Mouse (Mus musculus) spleen, adult 2 months (tissue): ENCODE data around the gene Txndc16.

Source experiments
- CTCF ChIP-seq: fragments of 200-500 bp; IDR thresholded peaks from 2 replicates; pipeline ENCODE4 v1.5.1; 2011; ENCODE audit warnings: mild to moderate bottlenecking, inconsistent platforms; ENCODE audit not compliant: insufficient read depth, insufficient read length, insufficient replicate concordance; ENCODE audit errors: extremely low read depth
- POLR2A ChIP-seq: fragments of 200-500 bp; IDR thresholded peaks from 2 replicates; pipeline ENCODE4 v1.6.1; 2011; ENCODE audit warnings: low read depth, low read length, inconsistent platforms

- TF ChIP-seq POLR2A (no peak), CTCF (no peak)
Observed at GRCm38 (mm10) chr14:45211431-45211830, 8.7 kb downstream of the Txndc16 start.
